Mouse (Mus musculus) limb, embryonic 11.5 days (tissue): ENCODE measurements around the gene Emp1. TPM values are rescaled to one million over a fixed set of nuclear protein-coding genes. Genes with fewer than 3 reads are reported as not detected.

Experiments
- ATAC-seq: fragments of 200-750 bp; cut with Nextera tagmentation; 2 replicates; pipeline ENCODE4 v1.8.0; 2017; ENCODE audit warnings: low read depth; ENCODE audit not compliant: insufficient number of reproducible peaks, low FRiP score, low TSS enrichment
- DNase-seq: peaks from one replicate; pipeline ENCODE4 v3.0.0-alpha.2; 2015; ENCODE audit warnings: low spot score
- H3K27ac ChIP-seq: fragments of 300-500 bp; sonication (generic); replicated peaks from 2 replicates; pipeline ENCODE4 v1.5.1; 2014; ENCODE audit warnings: low read depth, mild to moderate bottlenecking, low read length
- H3K27me3 ChIP-seq: fragments of 300-500 bp; sonication (generic); 2 replicates; pipeline ENCODE4 v1.6.1; 2014; ENCODE audit warnings: mild to moderate bottlenecking, low read length, mixed read lengths; ENCODE audit not compliant: control insufficient read depth, insufficient read depth
- H3K36me3 ChIP-seq: fragments of 300-500 bp; sonication (generic); 2 replicates; pipeline ENCODE4 v1.6.1; 2014; ENCODE audit warnings: mild to moderate bottlenecking, low read length, moderate library complexity, mixed read lengths; ENCODE audit not compliant: control insufficient read depth, insufficient read depth
- H3K4me1 ChIP-seq: fragments of 300-500 bp; sonication (generic); 2 replicates; pipeline ENCODE4 v1.6.1; 2014; ENCODE audit warnings: low read length, mixed read lengths; ENCODE audit not compliant: control insufficient read depth, insufficient read depth
- H3K4me2 ChIP-seq: fragments of 300-500 bp; sonication (generic); 2 replicates; pipeline ENCODE4 v1.6.1; 2014; ENCODE audit warnings: low read depth, mild to moderate bottlenecking, moderate library complexity; ENCODE audit not compliant: severe bottlenecking
- H3K4me3 ChIP-seq: fragments of 300-500 bp; sonication (generic); 2 replicates; pipeline ENCODE4 v1.5.1; 2014; ENCODE audit warnings: low read depth, low read length
- H3K9ac ChIP-seq: fragments of 300-500 bp; sonication (generic); 2 replicates; pipeline ENCODE4 v1.6.1; 2014; ENCODE audit warnings: mild to moderate bottlenecking, low read length
- H3K9me3 ChIP-seq: fragments of 300-500 bp; sonication (generic); 2 replicates; pipeline ENCODE4 v1.6.1; 2016; ENCODE audit warnings: low read length; ENCODE audit not compliant: control insufficient read depth
- WGBS: fragments of 180-500 bp; shearing (Covaris S2); extraction: QIAGEN DNeasy Blood & Tissue Kit; methylation state at CpG from one replicate; pipeline ENCODE4 v1.1.7; 2014; 5-methylcytosine and 5-hydroxymethylcytosine counted together
- polyA plus RNA-seq: library from polyadenylated mRNA; unstranded; fragments of >200 nt; fragmentation: Nextera tagmentation; extraction: Ambion mirVana; gene quantifications from 2 replicates; pipeline ENCODE4 v1.2.1, GENCODE M21; 2014

Emp1 gene
- polyA plus RNA-seq, 1 experiment from 2014 or later = 6.8 TPM

GRCm38 (mm10) chr6:135385738-135386459 lies 23.6 kb downstream of the Emp1 start:
- Histone ChIP-seq H3K9me3 (no peaks in the 10 kb centered on the region), H3K4me2 (no peak overlapping the region), H3K27me3 (no peaks in the 10 kb centered on the region), H3K4me1 (no peaks in the 10 kb centered on the region), H3K9ac (no peak overlapping the region), H3K27ac (no peak overlapping the region), H3K36me3 (no peaks in the 10 kb centered on the region), H3K4me3 (no peak overlapping the region)
- 78% methylated on average over 8 of the region's 8 CpGs for WGBS
- ATAC-seq = no peak
- DNase-seq = no peak

DNA sequence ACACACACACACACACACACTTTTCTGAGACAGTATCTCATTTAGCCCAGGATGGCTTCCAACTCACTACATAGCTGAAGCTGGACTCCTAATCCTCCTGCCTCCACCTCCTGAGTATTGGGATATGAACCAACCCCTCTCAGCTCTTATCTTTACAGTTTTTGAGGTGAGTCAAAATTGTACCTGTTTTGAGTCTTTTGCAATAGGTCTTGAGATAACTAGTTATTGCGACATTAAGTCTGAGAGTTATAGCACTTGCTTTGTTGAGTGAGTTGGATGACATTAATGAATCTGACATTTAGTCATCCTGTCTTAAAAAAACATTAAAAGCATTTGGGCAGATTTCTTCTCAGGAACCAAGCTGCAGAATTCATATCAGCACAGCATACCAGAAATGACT lies 25.3 kb downstream of the Emp1 start:
- no peak overlapping the region for H3K4me2 ChIP-seq
- H3K4me1 ChIP-seq = no peaks in the 10 kb centered on the region
- H3K36me3 ChIP-seq = no peaks in the 10 kb centered on the region
- H3K9ac ChIP-seq = no peak overlapping the region
- WGBS = 98% methylated on average over 1 of the region's 1 CpGs
- no peak overlapping the region for H3K27ac ChIP-seq
- H3K9me3 ChIP-seq = no peaks in the 10 kb centered on the region
- no peak overlapping the region for H3K4me3 ChIP-seq
- no peaks in the 10 kb centered on the region for H3K27me3 ChIP-seq
- ATAC-seq = no peak
- no peak for DNase-seq

DNA sequence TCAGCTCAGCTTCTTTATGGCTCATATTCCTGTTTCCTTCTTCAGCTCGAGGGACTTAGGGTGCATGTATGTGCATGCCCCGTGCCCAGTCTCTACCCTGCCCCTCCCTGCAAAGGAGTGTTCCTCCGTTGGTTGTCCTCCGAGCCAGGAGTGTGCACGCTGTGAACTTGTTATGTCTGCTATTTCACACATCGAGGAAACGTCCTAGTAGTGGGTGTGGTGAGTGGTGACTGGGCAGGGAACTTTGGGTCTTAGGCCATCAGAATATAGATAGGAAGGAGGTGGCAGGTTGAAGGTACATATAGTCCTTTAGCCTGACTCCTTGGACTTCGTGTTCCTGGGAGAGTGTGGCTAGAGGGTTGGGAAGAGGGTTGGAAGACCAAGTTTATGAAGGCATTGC lies 26.4 kb downstream of the Emp1 start:
- DNase-seq (no peak), ATAC-seq (no peak)
- no peak overlapping the region for H3K27ac ChIP-seq
- WGBS = 73% methylated on average over 8 of the region's 8 CpGs
- no peaks in the 10 kb centered on the region for H3K27me3 ChIP-seq
- H3K4me1 ChIP-seq = no peaks in the 10 kb centered on the region
- H3K4me2 ChIP-seq = no peak overlapping the region
- no peak overlapping the region for H3K4me3 ChIP-seq
- no peaks in the 10 kb centered on the region for H3K9me3 ChIP-seq
- no peaks in the 10 kb centered on the region for H3K36me3 ChIP-seq
- H3K9ac ChIP-seq = no peak overlapping the region

GRCm38 (mm10) chr6:135390398-135390797 lies 28.1 kb downstream of the Emp1 start:
- Histone ChIP-seq H3K36me3 (no peaks in the 10 kb centered on the region), H3K27me3 (no peaks in the 10 kb centered on the region), H3K4me1 (no peaks in the 10 kb centered on the region), H3K9me3 (no peaks in the 10 kb centered on the region), H3K9ac (no peak overlapping the region), H3K4me2 (no peak overlapping the region), H3K4me3 (no peak overlapping the region), H3K27ac (no peak overlapping the region)
- DNase-seq (no peak), ATAC-seq (no peak)
- 48% methylated on average over 3 of the region's 3 CpGs for WGBS

GRCm38 (mm10) chr6:135395375-135395774 lies 33.0 kb downstream of the Emp1 start:
- H3K27ac ChIP-seq = no peak overlapping the region
- H3K36me3 ChIP-seq = no peaks in the 10 kb centered on the region
- no peak overlapping the region for H3K4me3 ChIP-seq
- H3K9ac ChIP-seq = no peak overlapping the region
- no peak overlapping the region for H3K4me2 ChIP-seq
- no peak for DNase-seq
- no peaks in the 10 kb centered on the region for H3K9me3 ChIP-seq
- WGBS = 75% methylated on average over 8 of the region's 8 CpGs
- no peaks in the 10 kb centered on the region for H3K27me3 ChIP-seq
- no peak for ATAC-seq
- H3K4me1 ChIP-seq = no peaks in the 10 kb centered on the region

- H3K4me1 ChIP-seq = no peaks in the 10 kb centered on the region
- H3K27ac ChIP-seq = no peak overlapping the region
- H3K9ac ChIP-seq = no peak overlapping the region
- no peak for DNase-seq
- 77% methylated on average over 4 of the region's 4 CpGs for WGBS
- no peak for ATAC-seq
- no peaks in the 10 kb centered on the region for H3K36me3 ChIP-seq
- H3K9me3 ChIP-seq = no peaks in the 10 kb centered on the region
- no peaks in the 10 kb centered on the region for H3K27me3 ChIP-seq
- no peak overlapping the region for H3K4me3 ChIP-seq
- no peak overlapping the region for H3K4me2 ChIP-seq
Measured at GRCm38 (mm10) chr6:135397089-135397488, 34.7 kb downstream of the Emp1 start.

GRCm38 (mm10) chr6:135397788-135398187 lies 35.4 kb downstream of the Emp1 start:
- H3K4me3 ChIP-seq = no peak overlapping the region
- ATAC-seq = no peak
- H3K9me3 ChIP-seq = no peaks in the 10 kb centered on the region
- no peaks in the 10 kb centered on the region for H3K36me3 ChIP-seq
- no peak overlapping the region for H3K9ac ChIP-seq
- H3K27ac ChIP-seq = no peak overlapping the region
- no peak for DNase-seq
- WGBS = 84% methylated on average over 8 of the region's 8 CpGs
- H3K4me1 ChIP-seq = no peaks in the 10 kb centered on the region
- H3K4me2 ChIP-seq = no peak overlapping the region
- H3K27me3 ChIP-seq = no peaks in the 10 kb centered on the region

DNA sequence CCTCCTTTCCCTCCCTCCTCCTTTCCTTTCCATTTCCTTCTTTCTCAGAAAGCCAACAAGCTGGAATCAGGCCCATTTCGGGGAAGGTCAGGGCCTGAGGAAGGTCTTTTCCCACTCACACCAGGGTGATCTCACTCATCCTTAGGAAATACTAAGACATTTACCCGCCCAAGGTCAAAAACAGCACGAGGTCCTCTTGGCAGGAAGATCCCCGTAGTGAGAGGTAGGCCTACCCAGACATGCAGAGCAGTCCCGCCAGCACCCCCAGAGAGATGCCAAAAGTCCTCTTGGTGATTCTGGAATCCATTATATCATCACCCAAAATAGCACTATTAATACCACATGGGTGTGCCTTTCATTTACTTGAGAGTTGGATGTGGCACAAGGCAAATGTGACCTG lies 36.5 kb downstream of the Emp1 start:
- ATAC-seq = no peak
- no peak overlapping the region for H3K4me2 ChIP-seq
- H3K4me3 ChIP-seq = no peak overlapping the region
- H3K27ac ChIP-seq = no peak overlapping the region
- DNase-seq = no peak
- H3K9ac ChIP-seq = no peak overlapping the region
- H3K27me3 ChIP-seq = no peaks in the 10 kb centered on the region
- no peaks in the 10 kb centered on the region for H3K9me3 ChIP-seq
- no peaks in the 10 kb centered on the region for H3K36me3 ChIP-seq
- 68% methylated on average over 5 of the region's 5 CpGs for WGBS
- H3K4me1 ChIP-seq = no peaks in the 10 kb centered on the region

DNA sequence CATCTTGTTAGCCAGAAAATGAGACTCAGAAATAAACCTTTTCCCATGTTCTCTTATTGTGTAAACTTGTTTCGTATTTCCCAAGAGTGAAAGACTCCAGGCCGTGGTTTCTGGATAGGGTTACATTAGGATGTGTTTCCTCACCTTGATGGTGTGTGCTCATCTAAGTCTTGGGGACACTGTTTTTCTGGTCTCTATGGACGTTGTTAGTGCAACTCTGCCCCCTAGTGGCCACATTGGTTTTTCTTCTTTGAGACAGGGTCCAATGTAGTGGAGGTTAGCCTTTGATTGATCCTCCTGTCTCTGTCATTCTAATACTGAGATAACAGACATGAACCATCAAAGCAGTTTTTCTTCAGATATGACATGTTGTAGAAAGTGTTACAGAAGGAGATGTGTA lies 38.0 kb downstream of the Emp1 start:
- Histone ChIP-seq H3K9ac (no peak overlapping the region), H3K4me1 (no peaks in the 10 kb centered on the region), H3K27me3 (no peaks in the 10 kb centered on the region), H3K4me3 (no peak overlapping the region), H3K27ac (no peak overlapping the region), H3K36me3 (no peaks in the 10 kb centered on the region), H3K4me2 (no peak overlapping the region), H3K9me3 (no peaks in the 10 kb centered on the region)
- peak; percentile 81 for DNase-seq
- 46% methylated on average over 3 of the region's 3 CpGs for WGBS
- no peak for ATAC-seq
